Mouse (Mus musculus): Measurements from ENCODE around the gene Trim56.
A peak's percentile ranks its signal among the peaks of the same experiment; 100 is the strongest.

The Trim56 gene

GRCm38 (mm10) chr5:137074191-137074651 lies 41.8 kb downstream of the Trim56 start:
- DNase-seq (ENCODE audit: low spot score): no peak

- DNase-seq (ENCODE audit: low spot score): no peak
Observed at GRCm38 (mm10) chr5:137073141-137073540, 42.9 kb downstream of the Trim56 start.

GRCm38 (mm10) chr5:137072079-137072960 lies 43.7 kb downstream of the Trim56 start, which contains the start of gene Serpine1:
Gene Serpine1 (minus strand): TSS chr5:137072268.
- DNase-seq (ENCODE audit: low spot score): peak; percentile 93

GRCm38 (mm10) chr5:137070881-137071605 lies 45.0 kb downstream of the Trim56 start:
- DNase-seq (ENCODE audit: low spot score): no peak

GRCm38 (mm10) chr5:137068711-137069110 lies 47.3 kb downstream of the Trim56 start:
- no peak for DNase-seq (ENCODE audit: low spot score)

GRCm38 (mm10) chr5:137065923-137066322 lies 50.1 kb downstream of the Trim56 start:
- no peak for DNase-seq (ENCODE audit: low spot score)

GRCm38 (mm10) chr5:137065454-137065853 lies 50.6 kb downstream of the Trim56 start:
- no peak for DNase-seq (ENCODE audit: low spot score)

- no peak for DNase-seq (ENCODE audit: low spot score)
Observed at GRCm38 (mm10) chr5:137062601-137063000, 53.4 kb downstream of the Trim56 start.

GRCm38 (mm10) chr5:137061809-137062481 lies 54.1 kb downstream of the Trim56 start:
- DNase-seq (ENCODE audit: low spot score): peak; percentile 90
